Mouse (Mus musculus) small intestine, adult 2 months (tissue): ENCODE data around the gene Gmfg.

ENCODE experiments used
- CTCF ChIP-seq: fragments of 200-500 bp; IDR thresholded peaks from 2 replicates; pipeline ENCODE4 v1.5.1; 2012; ENCODE audit warnings: low read depth, mild to moderate bottlenecking, control low read depth, inconsistent platforms, low read length, moderate library complexity, mixed read lengths; ENCODE audit not compliant: insufficient replicate concordance, insufficient read length; ENCODE audit errors: extremely low read depth
- POLR2A ChIP-seq: fragments of 200-500 bp; IDR thresholded peaks from 2 replicates; pipeline ENCODE4 v1.6.1; 2012; ENCODE audit warnings: low read depth, mild to moderate bottlenecking, control low read depth, inconsistent platforms, low read length, moderate library complexity

- TF ChIP-seq CTCF (no peak), POLR2A (no peak)
Measured at GRCm38 (mm10) chr7:28447101-28447830, 10.0 kb downstream of the Gmfg start.
